8 mouse cellular contexts compared by ENCODE assay signal in the genomic region with DNA sequence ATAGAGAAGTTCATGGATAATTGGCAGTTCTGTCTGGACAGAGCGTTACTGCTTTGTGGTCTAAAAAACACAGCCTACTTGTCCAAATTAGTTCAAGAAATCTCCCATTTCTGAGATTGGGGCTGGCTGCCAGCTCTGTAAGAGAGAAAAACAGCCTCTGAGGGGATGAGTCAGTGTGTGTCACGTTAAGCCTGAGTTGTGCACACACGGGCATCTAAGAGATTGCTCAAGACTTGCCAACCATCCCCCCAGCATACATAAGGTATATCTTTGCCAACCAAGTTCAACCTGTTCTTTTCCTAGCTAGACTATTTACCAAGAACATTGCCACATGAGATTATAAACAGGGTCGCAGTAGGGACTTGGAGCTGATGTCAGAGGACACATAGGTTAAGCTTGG. TPM values are rescaled to one million over a fixed set of nuclear protein-coding genes. Genes with fewer than 3 reads are reported as not detected.
DNase-seq lines count a peak whose midpoint lies in the region; ATAC-seq and TF ChIP-seq lines count a peak whose summit lies in the region.
"Had no signal": no experiment of that assay in that cellular context is flagged by ENCODE, and none has a peak within 500 bp of the region (broad histone marks: within the 10 kb centered on the region; RNA-seq: fewer than 3 reads in every experiment).

No protein-coding gene starts in this region.

- no peaks in the 10 kb centered on the region for H3K4me1 ChIP-seq in lung, postnatal 0 days (ENCODE audit: insufficient read depth, low read depth, low read length)
- H3K4me1 ChIP-seq in limb, embryonic 10.5 days, result no peaks in the 10 kb centered on the region
- H3K4me1 ChIP-seq: lung, embryonic 15.5 days had no signal

- no peaks in the 10 kb centered on the region for H3K27me3 ChIP-seq in lung, postnatal 0 days (replicated peaks; ENCODE audit: insufficient read depth, low read length)
- H3K27me3 ChIP-seq in limb, embryonic 10.5 days (ENCODE audit: low read depth, poor library complexity, severe bottlenecking), result no peaks in the 10 kb centered on the region
- H3K27me3 ChIP-seq: lung, embryonic 15.5 days had no signal

- 52% methylated on average over 4 of the region's 4 CpGs for WGBS in lung, postnatal 0 days
- whole genome bisulfite sequencing in limb, embryonic 10.5 days, result 81% methylated on average over 4 of the region's 4 CpGs

- no peak overlapping the region for H3K27ac ChIP-seq in lung, postnatal 0 days (ENCODE audit: low read length)
- no peak overlapping the region for H3K27ac ChIP-seq in limb, embryonic 10.5 days
- H3K27ac ChIP-seq: lung, embryonic 15.5 days had no signal

- H3K36me3 ChIP-seq in lung, postnatal 0 days (ENCODE audit: insufficient read depth, low read length), result no peaks in the 10 kb centered on the region
- no peaks in the 10 kb centered on the region for H3K36me3 ChIP-seq in limb, embryonic 10.5 days
- H3K36me3 ChIP-seq: lung, embryonic 15.5 days had no signal

- no peak overlapping the region for H3K4me2 ChIP-seq in lung, postnatal 0 days (replicated peaks; ENCODE audit: low read depth, low read length)
- H3K4me2 ChIP-seq: lung, embryonic 15.5 days had no signal

- no peak overlapping the region for H3K4me3 ChIP-seq in lung, postnatal 0 days (ENCODE audit: low read depth, low read length)
- no peak overlapping the region for H3K4me3 ChIP-seq in limb, embryonic 10.5 days
- H3K4me3 ChIP-seq: lung, embryonic 15.5 days had no signal

- no peak for TF ChIP-seq EP300 in lung, postnatal 0 days (IDR thresholded peaks at IDR 0.05)

- ATAC-seq in lung, postnatal 0 days, result no peak
- ATAC-seq in granulocyte monocyte progenitor cell, adult 5-6 weeks (replicated peaks; ENCODE audit: poor library complexity, severe bottlenecking), result no peak

- no peaks in the 10 kb centered on the region for H3K9me3 ChIP-seq in lung, postnatal 0 days (ENCODE audit: low read length)
- no peaks in the 10 kb centered on the region for H3K9me3 ChIP-seq in limb, embryonic 10.5 days (replicated peaks)
- H3K9me3 ChIP-seq: lung, embryonic 15.5 days had no signal

- no peak overlapping the region for H3K9ac ChIP-seq in lung, postnatal 0 days (replicated peaks; ENCODE audit: low read depth)
- H3K9ac ChIP-seq: lung, embryonic 15.5 days had no signal

- peak; percentile 25 for DNase-seq in lung, postnatal 0 days (ENCODE audit: low spot score)
- no peak for DNase-seq in lung, postnatal 10 days
- DNase-seq in adrenal gland, postnatal 36 days, result peak; percentile 75 to 81
- peak; percentile 15 to 51 for DNase-seq in gastrocnemius, postnatal 36 days
- DNase-seq in right cerebral cortex, adult 2 months (ENCODE audit: low spot score in 2 of 2), result peak; percentile 68 to 71
- no peak for DNase-seq in limb, embryonic 10.5 days (ENCODE audit: low spot score)

- intact Hi-C loops in gastrocnemius, postnatal 36 days (cut with DNase I), result no loop called here

- TF ChIP-seq CTCF in lung, postnatal 0 days (IDR thresholded peaks at IDR 0.05), result no peak

RNA-seq across cellular contexts. Expression of gene Zfand5, which starts 44.9 kb away (rescaled TPM):
- 108 and 109 TPM in 2 replicates for polyA plus RNA-seq in lung, postnatal 0 days (2015; fragmentation: Nextera tagmentation; extraction: Ambion mirVana)
- 100 to 1,000 TPM; 189 to 297 TPM for total RNA-seq in adrenal gland, postnatal 36 days (2021)
- 100 to 1,000 TPM; 228 to 300 TPM for total RNA-seq in gastrocnemius, postnatal 36 days (2021)
- polyA plus RNA-seq in limb, embryonic 10.5 days (2016; fragmentation: Nextera tagmentation; extraction: Ambion mirVana), result 82.5 and 92.6 TPM in 2 replicates
- 47.5 and 67.5 TPM in 2 replicates for total RNA-seq in granulocyte monocyte progenitor cell, adult 5-6 weeks (2014; fragmentation: Nextera tagmentation)
- 89.0 and 111 TPM in 2 replicates for total RNA-seq in granulocyte monocyte progenitor cell, adult 5-6 weeks (2017)

Comparison
In these comparisons a context has a peak if more than half of its experiments do, and no peak if none do; other contexts are left out.
1. DNase-seq: peak in lung, postnatal 0 days (single experiment), adrenal gland, postnatal 36 days (2 of 2), gastrocnemius, postnatal 36 days (2 of 2) and right cerebral cortex, adult 2 months (2 of 2); none in lung, postnatal 10 days (single experiment) and limb, embryonic 10.5 days (single experiment).